Mouse (Mus musculus): ENCODE measurements around the gene 1110002E22Rik. TPM values are rescaled to one million over a fixed set of nuclear protein-coding genes. Genes with fewer than 3 reads are reported as not detected.

Gene 1110002E22Rik
- 1 to 10 TPM; 2.6 to 2.7 TPM for total RNA-seq (2021)

GRCm38 (mm10) chr3:138064732-138065645 is at the start of gene 1110002E22Rik:
Gene 1110002E22Rik (plus strand): TSS chr3:138065052.
- intact Hi-C loops (cut with DNase I) = loop anchor here (5.0 kb wide), 2 partner anchors 77 to 148 kb away; partner anchors contain the start of genes Lamtor3, Mttp and Trmt10a
- peak in 1 of 2 experiments; percentile 87 for DNase-seq (ENCODE audit: low spot score in 2 of 2)

GRCm38 (mm10) chr3:138016810-138017209 is 48.0 kb upstream of the 1110002E22Rik start:
- DNase-seq (ENCODE audit: low spot score in 2 of 2) = no peak
- intact Hi-C loops (cut with DNase I) = no loop called here

DNA sequence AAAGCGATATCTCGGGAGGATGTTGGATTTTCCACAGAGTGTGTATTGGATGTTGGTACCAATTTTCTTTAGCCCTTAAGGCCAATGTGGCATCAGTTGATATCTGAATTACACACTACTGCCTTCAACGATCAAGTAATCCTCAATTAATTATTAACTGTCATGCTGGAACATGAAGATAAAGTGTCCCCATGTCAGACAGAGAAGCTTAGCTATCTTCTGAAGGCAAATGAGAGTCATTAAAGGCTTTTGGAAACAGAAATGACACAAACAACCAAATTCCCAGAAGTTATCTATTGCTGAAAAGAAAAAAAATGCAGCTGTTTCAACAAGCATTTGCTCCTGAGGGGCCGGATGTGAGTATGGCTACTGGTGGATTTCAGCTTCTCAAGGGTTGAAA is 42.8 kb upstream of the 1110002E22Rik start:
- intact Hi-C loops (cut with DNase I) = no loop called here
- no peak for DNase-seq (ENCODE audit: low spot score in 2 of 2)

GRCm38 (mm10) chr3:138022651-138023050 is 42.2 kb upstream of the 1110002E22Rik start:
- intact Hi-C loops (cut with DNase I) = no loop called here

GRCm38 (mm10) chr3:138026286-138026685 is 38.6 kb upstream of the 1110002E22Rik start:
- intact Hi-C loops (cut with DNase I) = no loop called here
- DNase-seq (ENCODE audit: low spot score in 2 of 2) = peak; percentile 12 to 39

More at GRCm38 (mm10) chr3:138022651-138023050, 42.2 kb upstream of the 1110002E22Rik start:
- no peak for DNase-seq (ENCODE audit: low spot score in 2 of 2)

- DNase-seq (ENCODE audit: low spot score in 2 of 2) = peak in 1 of 2 experiments; percentile 44
- intact Hi-C loops (cut with DNase I) = no loop called here
These were observed 37.1 kb upstream of the 1110002E22Rik start for GRCm38 (mm10) chr3:138027575-138028362.

DNA sequence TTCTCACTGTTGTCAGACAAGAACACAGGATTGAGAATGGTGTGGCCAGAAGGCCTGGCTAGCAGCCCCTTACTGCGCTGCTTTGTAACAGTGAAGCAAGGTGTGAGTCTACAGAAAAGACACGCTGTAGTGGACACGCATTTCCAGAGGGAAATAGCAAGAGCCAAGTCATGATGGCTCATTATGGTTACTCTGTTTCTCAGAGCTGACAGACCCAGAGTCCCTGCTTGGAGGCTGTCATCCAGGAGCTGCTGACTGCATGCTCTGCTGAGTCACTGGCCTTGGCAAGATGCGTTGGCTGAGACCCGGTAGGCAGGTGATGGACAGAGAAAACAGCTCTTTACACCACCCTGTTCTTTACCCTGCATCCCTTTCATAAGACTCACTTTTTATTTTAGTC is 35.5 kb upstream of the 1110002E22Rik start:
- DNase-seq (ENCODE audit: low spot score in 2 of 2) = peak; percentile 31 to 72
- intact Hi-C loops (cut with DNase I) = no loop called here

GRCm38 (mm10) chr3:138030563-138030962 is 34.3 kb upstream of the 1110002E22Rik start:
- no peak for DNase-seq (ENCODE audit: low spot score in 2 of 2)
- intact Hi-C loops (cut with DNase I) = no loop called here

GRCm38 (mm10) chr3:138033986-138034385 is 30.9 kb upstream of the 1110002E22Rik start:
- intact Hi-C loops (cut with DNase I) = no loop called here
- DNase-seq (ENCODE audit: low spot score in 2 of 2) = no peak

DNA sequence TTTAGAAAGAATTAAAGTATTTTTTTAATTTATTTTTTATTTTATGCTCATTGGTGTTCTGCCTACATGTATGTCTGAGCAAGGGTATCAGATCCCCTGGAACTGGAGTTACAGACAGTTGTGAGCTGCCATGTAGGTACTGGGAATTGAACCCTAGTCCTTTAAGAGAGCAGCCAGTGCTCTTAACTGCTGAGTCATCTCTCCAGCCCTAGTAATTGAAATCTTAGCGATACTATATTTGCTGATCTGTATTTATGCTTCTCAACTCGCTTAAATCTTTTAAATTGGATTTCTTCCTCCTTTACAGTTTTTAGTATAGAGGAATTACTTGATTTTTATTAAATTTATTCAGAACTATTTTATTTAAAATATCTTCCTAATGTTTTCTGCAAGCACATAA is 23.9 kb upstream of the 1110002E22Rik start:
- intact Hi-C loops (cut with DNase I) = no loop called here
- DNase-seq (ENCODE audit: low spot score in 2 of 2) = no peak

GRCm38 (mm10) chr3:138041591-138042301 is 23.1 kb upstream of the 1110002E22Rik start:
- intact Hi-C loops (cut with DNase I) = no loop called here
- DNase-seq (ENCODE audit: low spot score in 2 of 2) = no peak

DNA sequence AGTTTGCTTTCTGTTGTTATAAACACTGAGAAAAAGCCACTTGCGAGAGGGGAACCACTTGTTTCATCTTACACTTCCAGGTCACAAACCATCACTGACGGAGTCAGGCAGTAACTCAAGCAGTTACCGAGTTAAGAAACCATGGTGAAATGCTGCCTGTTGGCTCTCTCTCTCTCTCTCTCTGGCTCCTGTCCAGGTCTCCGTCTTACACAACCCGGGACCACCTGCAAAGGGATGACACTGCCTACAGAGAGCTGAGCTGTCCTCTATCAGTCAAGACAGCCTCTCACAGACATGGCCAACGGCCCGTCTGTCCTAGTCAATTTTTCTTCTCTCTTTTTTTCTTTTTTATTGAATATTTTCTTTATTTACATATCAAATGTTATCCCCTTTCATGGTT is 21.5 kb upstream of the 1110002E22Rik start:
- intact Hi-C loops (cut with DNase I) = no loop called here
- DNase-seq (ENCODE audit: low spot score in 2 of 2) = no peak

DNA sequence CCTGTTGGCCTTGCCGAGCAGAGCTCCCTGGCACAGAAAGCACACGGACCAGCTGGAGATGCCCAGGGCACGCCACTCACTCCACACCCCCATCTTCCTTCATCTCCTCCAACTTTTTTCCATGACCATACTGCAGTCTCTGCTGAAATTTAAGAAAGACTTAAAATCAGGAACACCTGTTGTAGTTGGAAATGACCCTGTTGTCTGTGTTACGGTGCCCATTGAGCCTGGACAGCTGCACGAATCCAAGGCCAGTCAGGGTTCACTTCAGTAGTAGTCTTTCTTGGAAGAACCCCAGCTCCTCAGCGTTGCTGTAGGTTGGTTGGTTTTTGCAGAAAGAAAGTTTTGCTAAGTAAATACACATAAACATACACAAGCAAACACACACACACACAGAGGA is 15.3 kb upstream of the 1110002E22Rik start:
- no peak for DNase-seq (ENCODE audit: low spot score in 2 of 2)
- intact Hi-C loops (cut with DNase I) = no loop called here

DNA sequence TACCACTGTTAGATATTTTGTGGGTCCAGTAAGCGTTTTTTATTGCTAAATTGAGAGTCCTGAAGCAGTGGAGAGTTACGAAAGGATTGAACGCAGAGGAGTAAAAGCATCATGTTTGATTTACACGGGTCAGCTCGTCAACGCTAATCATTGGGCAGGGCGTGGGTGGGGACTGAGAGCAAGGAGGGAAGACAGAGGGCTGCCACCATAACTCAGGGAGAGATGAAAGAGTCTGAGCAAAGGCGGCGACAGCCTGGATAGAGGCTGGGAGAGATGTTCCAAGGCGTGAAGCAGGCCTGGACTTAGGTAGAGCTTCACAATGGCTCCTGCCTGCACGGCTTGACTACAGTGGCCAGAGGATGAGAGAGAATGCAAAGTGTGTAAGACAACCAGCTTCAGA is 14.1 kb upstream of the 1110002E22Rik start:
- DNase-seq (ENCODE audit: low spot score in 2 of 2) = no peak
- intact Hi-C loops (cut with DNase I) = no loop called here

GRCm38 (mm10) chr3:138051431-138051830 is 13.4 kb upstream of the 1110002E22Rik start:
- no peak for DNase-seq (ENCODE audit: low spot score in 2 of 2)
- intact Hi-C loops (cut with DNase I) = no loop called here

DNA sequence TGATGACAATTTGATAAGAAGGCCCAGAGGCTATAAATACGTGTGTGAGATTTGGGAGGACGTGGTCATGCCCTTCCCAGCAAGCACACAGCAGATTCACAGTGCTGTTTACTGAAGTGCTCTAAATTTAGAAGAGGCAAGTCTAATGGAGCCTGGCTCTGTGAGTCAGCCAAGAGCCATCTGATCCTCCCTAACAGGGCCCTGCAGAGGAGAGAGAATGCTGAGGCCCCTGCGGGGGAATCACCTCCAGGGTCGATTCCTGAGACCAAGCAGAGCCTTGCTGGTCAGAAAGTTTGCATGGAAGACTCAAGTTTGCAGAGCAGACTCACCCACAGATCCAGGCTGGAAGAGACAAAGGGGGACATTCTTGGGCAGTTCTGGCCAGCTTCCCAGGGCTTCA is 10.9 kb upstream of the 1110002E22Rik start:
- intact Hi-C loops (cut with DNase I) = no loop called here
- no peak for DNase-seq (ENCODE audit: low spot score in 2 of 2)

GRCm38 (mm10) chr3:138056976-138057375 is 7.9 kb upstream of the 1110002E22Rik start:
- intact Hi-C loops (cut with DNase I) = no loop called here
- no peak for DNase-seq (ENCODE audit: low spot score in 2 of 2)

DNA sequence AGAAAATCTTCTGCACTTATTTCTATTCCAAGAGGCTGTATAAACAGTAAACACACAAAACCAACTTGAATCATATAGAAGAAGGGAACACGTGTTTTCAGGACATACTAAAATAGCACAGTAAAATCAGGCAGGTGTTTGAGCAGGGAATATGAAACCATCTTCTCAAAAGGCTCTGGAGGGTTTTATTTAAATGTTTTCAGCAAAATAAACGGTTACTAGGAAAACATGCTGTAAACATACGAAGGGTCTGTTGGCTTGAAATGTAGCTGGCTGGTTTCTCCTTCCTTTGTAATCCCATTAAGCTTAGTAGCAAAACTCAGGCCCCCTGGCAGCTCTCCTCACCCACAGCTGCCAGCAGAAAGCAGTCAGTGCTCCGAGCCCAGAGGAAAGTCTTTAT is 6.6 kb upstream of the 1110002E22Rik start:
- DNase-seq (ENCODE audit: low spot score in 2 of 2) = no peak
- intact Hi-C loops (cut with DNase I) = no loop called here

DNA sequence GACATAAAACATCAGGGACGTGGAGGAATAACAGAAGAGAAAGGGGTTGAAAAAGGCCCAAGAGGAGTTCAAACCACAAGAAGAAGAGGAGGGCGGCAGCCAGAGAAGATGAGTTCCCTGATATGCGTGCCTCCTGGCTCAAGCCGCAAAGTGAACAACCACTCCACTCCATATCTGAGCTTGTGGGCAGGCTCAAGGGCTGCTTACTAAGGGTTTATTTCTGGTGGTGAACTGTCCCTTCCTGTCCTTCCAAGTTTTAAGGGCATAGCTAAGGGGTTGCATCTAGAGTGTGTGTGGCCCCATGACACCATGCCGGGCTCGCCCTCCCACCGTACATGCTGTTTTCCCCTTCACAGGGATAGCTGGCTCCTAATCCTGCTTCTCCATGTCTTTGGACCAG is 4.4 kb upstream of the 1110002E22Rik start:
- intact Hi-C loops (cut with DNase I) = no loop called here
- no peak for DNase-seq (ENCODE audit: low spot score in 2 of 2)

Data from left cerebral cortex, postnatal 25 days (tissue).